Mouse (Mus musculus) layer of hippocampus, adult 11-12 months (tissue): Measurements from ENCODE around the gene Itgax.
A peak's percentile ranks its signal among the peaks of the same experiment; 100 is the strongest.

ENCODE experiments used
- DNase-seq: peaks from one replicate; pipeline ENCODE4 v3.0.0; 2022; ENCODE audit warnings: low spot score

Itgax gene

GRCm38 (mm10) chr7:128164001-128164400, 34.7 kb downstream of the Itgax start:
- DNase-seq, result no peak

- no peak for DNase-seq
Measured at GRCm38 (mm10) chr7:128166391-128166790, 37.0 kb downstream of the Itgax start.

- DNase-seq, result no peak
Measured at GRCm38 (mm10) chr7:128169996-128170395, 40.6 kb downstream of the Itgax start.

GRCm38 (mm10) chr7:128178385-128178784, 49.0 kb downstream of the Itgax start:
- no peak for DNase-seq

- peak; percentile 23 for DNase-seq
Measured at GRCm38 (mm10) chr7:128180126-128180525, 50.8 kb downstream of the Itgax start.

GRCm38 (mm10) chr7:128180546-128180945, 51.2 kb downstream of the Itgax start:
- no peak for DNase-seq

GRCm38 (mm10) chr7:128181691-128182090, 52.3 kb downstream of the Itgax start:
- DNase-seq, result no peak
